Mouse (Mus musculus): ENCODE measurements at regions not wholly inside any gene's neighbourhood (a gene's known extent, or its start where the extent isn't known, plus 50 kb on each side); places are given as distances from the start of the nearest gene placed in this dataset.

- DNase-seq = no peak
Measured at GRCm38 (mm10) chr6:116901816-116902215, 185.1 kb upstream of the Tmem72 start.

GRCm38 (mm10) chr6:116902371-116902770, 185.7 kb upstream of the Tmem72 start:
- no peak for DNase-seq

- DNase-seq = no peak
Measured at GRCm38 (mm10) chr6:116906426-116907172, 189.9 kb upstream of the Tmem72 start.

GRCm38 (mm10) chr6:116910607-116911006, 193.9 kb upstream of the Tmem72 start:
- no peak for DNase-seq

GRCm38 (mm10) chr6:116912161-116912560, 195.4 kb upstream of the Tmem72 start:
- DNase-seq = no peak

- DNase-seq = no peak
Measured at GRCm38 (mm10) chr6:116914073-116914472, 197.4 kb upstream of the Tmem72 start.

GRCm38 (mm10) chr6:116935024-116935423, 218.3 kb upstream of the Tmem72 start:
- DNase-seq = no peak

- DNase-seq = no peak
Measured at GRCm38 (mm10) chr6:116941576-116941975, 224.9 kb upstream of the Tmem72 start.

- peak; percentile 2 for DNase-seq
Measured at GRCm38 (mm10) chr6:116942696-116943095, 225.6 kb upstream of the Cxcl12 start.

GRCm38 (mm10) chr6:116946083-116946732, 222.1 kb upstream of the Cxcl12 start:
- no peak for DNase-seq

GRCm38 (mm10) chr6:116959611-116960010, 208.7 kb upstream of the Cxcl12 start:
- DNase-seq = no peak

GRCm38 (mm10) chr6:116960641-116961040, 207.7 kb upstream of the Cxcl12 start:
- no peak for DNase-seq

- no peak for DNase-seq
Measured at GRCm38 (mm10) chr6:116966436-116966835, 201.9 kb upstream of the Cxcl12 start.

- DNase-seq = no peak
Measured at GRCm38 (mm10) chr6:116969381-116969910, 198.9 kb upstream of the Cxcl12 start.

- DNase-seq = no peak
Measured at GRCm38 (mm10) chr6:116974841-116975240, 193.5 kb upstream of the Cxcl12 start.

- no peak for DNase-seq
Measured at GRCm38 (mm10) chr6:116980349-116980995, 187.9 kb upstream of the Cxcl12 start.

GRCm38 (mm10) chr6:116985147-116985737, 183.1 kb upstream of the Cxcl12 start:
- DNase-seq = no peak

GRCm38 (mm10) chr6:116986266-116987000, 181.9 kb upstream of the Cxcl12 start:
- DNase-seq = no peak

- DNase-seq = no peak
Measured at GRCm38 (mm10) chr6:116987243-116987642, 181.1 kb upstream of the Cxcl12 start.

- no peak for DNase-seq
Measured at GRCm38 (mm10) chr6:116998948-116999682, 169.2 kb upstream of the Cxcl12 start.

- DNase-seq = no peak
Measured at GRCm38 (mm10) chr6:116999940-117000339, 168.4 kb upstream of the Cxcl12 start.

Measured in lung, postnatal 36 days (tissue).